Mouse (Mus musculus): Measurements from ENCODE around the gene P3h4. TPM values are rescaled to one million over a fixed set of nuclear protein-coding genes. Genes with fewer than 3 reads are reported as not detected.

The P3h4 gene
- polyA plus RNA-seq, 1 experiment from 2014 or later, result 25.8 TPM

GRCm38 (mm10) chr11:100414914-100415822 lies 532 bp upstream of the P3h4 start, which contains the start of gene Fkbp10:
TSS of gene Fkbp10 (plus strand) at chr11:100415697.
- Histone ChIP-seq H3K27ac (ENCODE audit: low read depth, low read length) (peak within 1 kb of the TSS; percentile 84), H3K36me3 (ENCODE audit: control insufficient read depth, insufficient read depth, low read length) (no peaks in the 10 kb centered on the region; the same call in 1 of the 2 replicates), H3K4me1 (replicated peaks; ENCODE audit: control insufficient read depth, insufficient read depth, low read length) (peaks cover 15% of the 10 kb centered on the region), H3K4me3 (ENCODE audit: low read depth, low read length) (peak within 1 kb of the TSS; percentile 65), H3K4me2 (peak within 1 kb of the TSS; percentile 84), H3K9me3 (ENCODE audit: control insufficient read depth, low read length) (no peaks in the 10 kb centered on the region), H3K27me3 (replicated peaks; ENCODE audit: control insufficient read depth, insufficient read depth, low read length) (peaks cover 37% of the 10 kb centered on the region), H3K9ac (ENCODE audit: low read depth, low read length) (peak within 1 kb of the TSS; percentile 61)
- peak; percentile 68 for DNase-seq (ENCODE audit: low spot score)
- ATAC-seq (replicated peaks; ENCODE audit: low FRiP score), result peak; percentile 46
- 1% methylated on average over 31 of the region's 31 CpGs for WGBS

GRCm38 (mm10) chr11:100413541-100413940 lies 1.1 kb downstream of the P3h4 start:
- no peak for ATAC-seq (replicated peaks; ENCODE audit: low FRiP score)
- Histone ChIP-seq H3K27me3 (replicated peaks; ENCODE audit: control insufficient read depth, insufficient read depth, low read length) (peaks cover 37% of the 10 kb centered on the region), H3K27ac (ENCODE audit: low read depth, low read length) (peak overlapping the region; percentile 84; the same call in 1 of the 2 replicates), H3K4me1 (replicated peaks; ENCODE audit: control insufficient read depth, insufficient read depth, low read length) (peaks cover 15% of the 10 kb centered on the region), H3K36me3 (ENCODE audit: control insufficient read depth, insufficient read depth, low read length) (peaks cover 5% of the 10 kb centered on the region), H3K9me3 (ENCODE audit: control insufficient read depth, low read length) (no peaks in the 10 kb centered on the region), H3K9ac (ENCODE audit: low read depth, low read length) (peak overlapping the region; percentile 61), H3K4me2 (peak overlapping the region; percentile 84), H3K4me3 (ENCODE audit: low read depth, low read length) (peak overlapping the region; percentile 65)
- WGBS, result 71% methylated on average over 11 of the region's 11 CpGs
- DNase-seq (ENCODE audit: low spot score), result no peak

GRCm38 (mm10) chr11:100411736-100412135 lies 2.9 kb downstream of the P3h4 start:
- Histone ChIP-seq H3K9me3 (ENCODE audit: control insufficient read depth, low read length) (no peaks in the 10 kb centered on the region), H3K27me3 (replicated peaks; ENCODE audit: control insufficient read depth, insufficient read depth, low read length) (peaks cover 32% of the 10 kb centered on the region), H3K4me1 (replicated peaks; ENCODE audit: control insufficient read depth, insufficient read depth, low read length) (peaks cover 15% of the 10 kb centered on the region), H3K4me2 (0 out of 2 replicates have a peak overlapping the region, but pooled peaks have one; percentile 7), H3K36me3 (ENCODE audit: control insufficient read depth, insufficient read depth, low read length) (peaks cover 5% of the 10 kb centered on the region), H3K27ac (ENCODE audit: low read depth, low read length) (no peak overlapping the region), H3K9ac (ENCODE audit: low read depth, low read length) (no peak overlapping the region), H3K4me3 (ENCODE audit: low read depth, low read length) (no peak overlapping the region)
- no peak for DNase-seq (ENCODE audit: low spot score)
- WGBS, result 61% methylated on average over 11 of the region's 11 CpGs
- no peak for ATAC-seq (replicated peaks; ENCODE audit: low FRiP score)

GRCm38 (mm10) chr11:100409686-100410085 lies 5.0 kb downstream of the P3h4 start:
- Histone ChIP-seq H3K36me3 (ENCODE audit: control insufficient read depth, insufficient read depth, low read length) (peaks cover 5% of the 10 kb centered on the region), H3K27ac (ENCODE audit: low read depth, low read length) (no peak overlapping the region), H3K4me2 (no peak overlapping the region), H3K4me1 (replicated peaks; ENCODE audit: control insufficient read depth, insufficient read depth, low read length) (peaks cover 6% of the 10 kb centered on the region), H3K9me3 (ENCODE audit: control insufficient read depth, low read length) (no peaks in the 10 kb centered on the region), H3K9ac (ENCODE audit: low read depth, low read length) (no peak overlapping the region), H3K4me3 (ENCODE audit: low read depth, low read length) (no peak overlapping the region), H3K27me3 (replicated peaks; ENCODE audit: control insufficient read depth, insufficient read depth, low read length) (peaks cover 12% of the 10 kb centered on the region)
- 79% methylated on average over 3 of the region's 3 CpGs for WGBS
- ATAC-seq (replicated peaks; ENCODE audit: low FRiP score) (no peak), DNase-seq (ENCODE audit: low spot score) (no peak)

GRCm38 (mm10) chr11:100408835-100409462 lies 5.7 kb downstream of the P3h4 start:
- Histone ChIP-seq H3K27ac (ENCODE audit: low read depth, low read length) (no peak overlapping the region), H3K27me3 (replicated peaks; ENCODE audit: control insufficient read depth, insufficient read depth, low read length) (peaks cover 5% of the 10 kb centered on the region), H3K9ac (ENCODE audit: low read depth, low read length) (no peak overlapping the region), H3K4me3 (ENCODE audit: low read depth, low read length) (no peak overlapping the region), H3K9me3 (ENCODE audit: control insufficient read depth, low read length) (no peaks in the 10 kb centered on the region), H3K4me2 (no peak overlapping the region), H3K36me3 (ENCODE audit: control insufficient read depth, insufficient read depth, low read length) (peaks cover 5% of the 10 kb centered on the region), H3K4me1 (replicated peaks; ENCODE audit: control insufficient read depth, insufficient read depth, low read length) (peaks cover 5% of the 10 kb centered on the region)
- ATAC-seq (replicated peaks; ENCODE audit: low FRiP score) (no peak), DNase-seq (ENCODE audit: low spot score) (no peak)
- 90% methylated on average over 12 of the region's 12 CpGs for WGBS

- no peak overlapping the region for H3K4me2 ChIP-seq
- peaks cover under 1% of the 10 kb centered on the region; the same call in 1 of the 2 replicates for H3K27me3 ChIP-seq (replicated peaks; ENCODE audit: control insufficient read depth, insufficient read depth, low read length)
- H3K4me1 ChIP-seq (replicated peaks; ENCODE audit: control insufficient read depth, insufficient read depth, low read length), result peaks cover 12% of the 10 kb centered on the region
- no peaks in the 10 kb centered on the region for H3K9me3 ChIP-seq (ENCODE audit: control insufficient read depth, low read length)
- WGBS, result 38% methylated on average over 10 of the region's 10 CpGs
- ATAC-seq (replicated peaks; ENCODE audit: low FRiP score) (peak; percentile 61), DNase-seq (ENCODE audit: low spot score) (no peak)
- H3K9ac ChIP-seq (ENCODE audit: low read depth, low read length), result no peak overlapping the region
- no peak overlapping the region for H3K27ac ChIP-seq (ENCODE audit: low read depth, low read length)
- H3K4me3 ChIP-seq (ENCODE audit: low read depth, low read length), result no peak overlapping the region
- H3K36me3 ChIP-seq (ENCODE audit: control insufficient read depth, insufficient read depth, low read length), result peaks cover 5% of the 10 kb centered on the region
These were observed 6.4 kb downstream of the P3h4 start for GRCm38 (mm10) chr11:100408076-100408834.

- peaks cover 5% of the 10 kb centered on the region for H3K36me3 ChIP-seq (ENCODE audit: control insufficient read depth, insufficient read depth, low read length)
- no peak overlapping the region for H3K4me2 ChIP-seq
- DNase-seq (ENCODE audit: low spot score) (no peak), ATAC-seq (replicated peaks; ENCODE audit: low FRiP score) (no peak)
- no peak overlapping the region for H3K4me3 ChIP-seq (ENCODE audit: low read depth, low read length)
- H3K9me3 ChIP-seq (ENCODE audit: control insufficient read depth, low read length), result no peaks in the 10 kb centered on the region
- peaks cover 22% of the 10 kb centered on the region for H3K4me1 ChIP-seq (replicated peaks; ENCODE audit: control insufficient read depth, insufficient read depth, low read length)
- H3K9ac ChIP-seq (ENCODE audit: low read depth, low read length), result no peak overlapping the region
- H3K27me3 ChIP-seq (replicated peaks; ENCODE audit: control insufficient read depth, insufficient read depth, low read length), result no peaks in the 10 kb centered on the region
- WGBS, result 80% methylated on average over 5 of the region's 5 CpGs
- no peak overlapping the region for H3K27ac ChIP-seq (ENCODE audit: low read depth, low read length)
These were observed 7.5 kb downstream of the P3h4 start for GRCm38 (mm10) chr11:100406995-100407705.

- no peak overlapping the region for H3K27ac ChIP-seq (ENCODE audit: low read depth, low read length)
- H3K4me1 ChIP-seq (replicated peaks; ENCODE audit: control insufficient read depth, insufficient read depth, low read length), result peaks cover 22% of the 10 kb centered on the region
- no peak for ATAC-seq (replicated peaks; ENCODE audit: low FRiP score)
- no peak for DNase-seq (ENCODE audit: low spot score)
- H3K27me3 ChIP-seq (replicated peaks; ENCODE audit: control insufficient read depth, insufficient read depth, low read length), result no peaks in the 10 kb centered on the region
- H3K9ac ChIP-seq (ENCODE audit: low read depth, low read length), result no peak overlapping the region
- no peak overlapping the region for H3K4me3 ChIP-seq (ENCODE audit: low read depth, low read length)
- WGBS, result 82% methylated on average over 8 of the region's 8 CpGs
- H3K9me3 ChIP-seq (ENCODE audit: control insufficient read depth, low read length), result no peaks in the 10 kb centered on the region
- peaks cover 5% of the 10 kb centered on the region for H3K36me3 ChIP-seq (ENCODE audit: control insufficient read depth, insufficient read depth, low read length)
- H3K4me2 ChIP-seq, result no peak overlapping the region
These were observed 8.4 kb downstream of the P3h4 start for GRCm38 (mm10) chr11:100406273-100406672.

Measured in liver, embryonic 11.5 days (tissue).